Mouse (Mus musculus): ENCODE measurements around the gene Prl8a2.

- TF ChIP-seq CTCF (conservative IDR thresholded peaks at IDR 0.05; ENCODE audit: insufficient read depth, insufficient read length, low read depth, low read length), result no peak
- TF ChIP-seq POLR2A (IDR thresholded peaks at IDR 0.05; ENCODE audit: low read depth, low read length), result no peak
Observed at GRCm38 (mm10) chr13:27312334-27313225, 32.9 kb upstream of the Prl8a2 start, which contains the start of gene Prl6a1.

Data from kidney, adult 2 months (tissue).